Mouse (Mus musculus) cerebellum, postnatal 10 days (tissue): ENCODE data around the gene Ssx2ip.

Source experiments
- DNase-seq, 2 experiments: peaks; one replicate each; pipeline ENCODE4 v3.0.0; 2021; ENCODE audit warnings: mixed read lengths in 2 of 2

Ssx2ip gene

GRCm38 (mm10) chr3:146404311-146405201 lies at the start of gene Ssx2ip:
Ssx2ip (plus strand) TSS chr3:146404642.
- peak; percentile 100 for DNase-seq

DNA sequence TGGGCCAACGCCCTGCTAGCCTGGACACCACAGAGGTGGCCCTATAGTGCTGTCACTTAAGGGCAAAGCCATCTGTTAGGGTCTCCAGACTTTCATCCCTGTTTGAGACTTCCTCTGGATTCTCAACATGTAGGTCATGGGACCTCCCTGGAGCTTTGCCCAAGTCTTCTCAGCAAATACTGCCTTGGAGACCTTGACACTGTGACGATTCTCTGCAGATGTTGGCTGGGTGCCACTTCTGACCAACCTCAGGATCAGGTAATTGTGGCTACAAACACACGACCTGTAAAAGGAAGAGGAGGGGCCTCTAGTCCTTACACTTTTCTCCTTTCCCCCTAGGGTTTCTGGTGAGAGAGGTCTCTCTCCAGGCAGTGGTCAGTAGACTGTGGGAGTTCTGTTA lies 49.3 kb upstream of the Ssx2ip start:
- no peak for DNase-seq

- DNase-seq = no peak
These were observed 39.0 kb upstream of the Ssx2ip start for GRCm38 (mm10) chr3:146365471-146365870.

DNA sequence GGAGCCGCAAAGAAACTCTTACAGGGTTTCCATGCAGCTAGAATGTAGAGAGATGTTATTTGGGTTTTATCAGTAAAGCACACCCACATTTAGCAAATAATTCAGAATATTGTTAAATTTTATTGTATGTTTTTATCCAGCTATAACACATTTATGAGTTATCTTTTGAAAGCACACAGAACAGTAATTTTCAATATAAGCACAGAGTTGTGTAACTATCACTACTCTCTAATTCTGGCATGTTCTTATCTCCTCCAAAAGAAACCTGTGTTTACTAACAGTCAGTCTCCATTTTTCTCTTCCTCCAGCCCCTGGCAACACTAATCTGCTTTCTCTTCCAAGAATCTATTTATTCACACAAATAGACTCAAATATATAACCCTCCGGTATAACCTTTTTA lies 37.4 kb upstream of the Ssx2ip start:
- DNase-seq = no peak

DNA sequence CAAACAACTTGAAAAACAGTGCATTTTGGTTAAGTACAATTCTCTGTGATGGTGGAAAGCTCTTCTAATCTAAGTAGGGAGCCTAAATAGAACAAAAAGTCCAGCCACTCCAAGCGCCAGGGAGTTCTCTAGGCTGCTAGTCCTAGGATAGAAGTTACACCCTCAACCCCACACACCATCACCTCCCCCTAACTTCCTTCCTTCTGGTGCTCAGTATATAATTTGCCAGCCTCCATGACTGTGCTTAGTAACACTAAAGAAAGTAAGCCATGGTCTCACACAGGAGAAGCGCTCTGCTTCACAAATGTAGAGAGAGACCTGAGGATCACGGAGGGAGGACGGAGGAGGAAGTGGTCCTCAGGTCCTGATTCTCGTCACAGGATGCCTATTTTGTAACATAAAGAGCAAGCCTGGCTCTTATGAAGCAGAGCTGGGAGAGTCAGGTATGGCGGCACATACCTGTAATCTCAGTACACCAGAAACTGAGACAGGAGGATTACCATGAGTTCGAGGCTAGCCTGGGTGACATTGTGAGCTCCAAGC lies 33.8 kb upstream of the Ssx2ip start:
- no peak for DNase-seq

DNA sequence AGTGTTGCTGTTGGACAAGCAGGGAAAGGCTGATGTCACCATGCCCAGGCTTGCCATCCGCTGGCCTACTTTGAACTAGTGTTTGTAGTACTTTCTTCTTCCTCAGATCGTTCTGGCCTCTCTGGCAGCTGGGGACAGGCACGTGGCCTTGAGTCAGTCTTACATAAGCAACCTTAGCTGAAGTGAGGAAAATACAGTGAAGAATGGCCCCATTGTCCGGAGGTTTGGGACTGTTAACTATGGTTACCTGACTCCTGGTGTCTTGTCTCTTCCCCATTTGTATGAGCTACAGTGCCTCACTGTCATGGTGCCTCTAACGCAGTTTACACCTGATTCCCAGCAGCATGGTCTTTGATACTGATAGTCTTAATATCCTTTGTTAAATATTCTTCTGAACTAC lies 33.2 kb upstream of the Ssx2ip start:
- DNase-seq = no peak

- DNase-seq = no peak
These were observed 29.8 kb upstream of the Ssx2ip start for GRCm38 (mm10) chr3:146374596-146375175.

DNA sequence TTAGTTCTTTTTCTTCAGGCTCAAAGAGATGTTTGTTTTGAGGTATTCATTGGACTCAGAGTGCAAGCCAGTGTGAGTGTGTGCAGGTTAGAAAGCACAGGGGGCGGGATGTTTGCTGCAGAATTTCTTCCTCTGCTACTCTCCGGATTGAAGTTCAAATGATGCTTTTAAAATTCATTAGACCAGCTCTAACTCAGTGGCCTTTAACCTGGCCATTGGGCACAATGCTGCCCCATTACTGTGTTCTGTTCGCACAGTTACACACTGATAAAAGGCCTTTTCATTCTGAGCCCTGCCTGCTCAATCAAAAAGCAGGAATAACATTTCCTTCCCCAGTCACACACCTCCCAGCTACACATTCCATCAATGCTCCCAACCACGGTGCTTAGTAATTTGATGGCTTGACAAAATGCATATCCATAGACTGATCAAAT lies 29.2 kb upstream of the Ssx2ip start:
- DNase-seq = no peak

DNA sequence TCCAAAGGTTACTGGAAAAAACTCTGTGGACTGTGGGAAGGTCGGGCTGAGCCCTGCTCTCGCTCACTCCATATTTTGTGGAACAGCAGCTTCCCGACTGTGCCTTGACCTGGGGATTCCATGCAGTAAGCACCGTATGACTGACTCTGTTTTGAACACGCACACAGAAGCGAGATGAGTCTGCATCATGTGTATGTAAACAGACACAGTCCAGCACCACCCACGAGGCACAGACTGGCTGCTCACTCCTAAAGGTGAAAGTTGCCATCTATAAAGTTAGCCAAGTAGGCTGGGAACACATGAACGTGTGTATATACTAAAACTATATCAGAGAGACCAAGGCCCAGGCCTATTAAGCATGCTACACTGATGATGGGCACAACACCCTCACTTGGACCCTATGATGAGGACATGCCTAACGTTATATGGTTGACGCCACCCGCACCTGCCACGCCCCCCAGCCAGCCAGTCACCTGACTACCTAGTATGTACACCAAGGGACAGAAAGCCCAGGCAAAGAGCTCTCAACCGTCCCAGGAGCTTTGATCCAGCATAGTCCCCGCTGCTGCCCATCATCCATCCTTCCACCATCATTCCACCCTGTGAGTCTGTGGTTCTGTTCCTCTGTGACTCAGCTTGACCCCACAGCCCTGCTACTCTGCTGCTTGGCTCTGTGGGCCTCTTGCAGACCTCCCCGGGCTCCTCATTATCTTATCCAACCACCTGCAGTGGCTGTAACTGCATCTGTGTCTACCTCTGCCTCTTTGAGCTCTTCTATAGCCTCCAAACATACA lies 27.9 kb upstream of the Ssx2ip start:
- DNase-seq = no peak

- DNase-seq = no peak
These were observed 27.2 kb upstream of the Ssx2ip start for GRCm38 (mm10) chr3:146377216-146377615.

DNA sequence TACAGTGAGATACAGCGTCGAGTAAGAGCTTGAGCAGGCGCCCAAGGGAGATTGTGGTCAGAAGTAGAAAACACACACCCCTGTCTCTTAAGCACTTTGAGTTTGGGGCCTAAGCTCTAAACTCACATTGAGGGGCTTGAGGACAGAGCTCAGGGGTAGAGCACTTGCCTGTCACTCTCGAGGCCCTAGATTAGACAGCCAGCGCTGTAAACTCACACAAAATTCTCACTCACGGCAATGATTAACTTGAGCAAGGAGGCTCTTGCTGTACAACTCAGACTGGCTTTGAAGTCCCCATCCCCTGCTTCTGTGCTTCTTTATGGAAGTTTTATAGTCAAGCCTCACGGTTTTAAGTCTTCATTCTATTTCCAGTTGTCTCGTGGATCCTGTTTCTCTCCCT lies 25.7 kb upstream of the Ssx2ip start:
- no peak for DNase-seq

DNA sequence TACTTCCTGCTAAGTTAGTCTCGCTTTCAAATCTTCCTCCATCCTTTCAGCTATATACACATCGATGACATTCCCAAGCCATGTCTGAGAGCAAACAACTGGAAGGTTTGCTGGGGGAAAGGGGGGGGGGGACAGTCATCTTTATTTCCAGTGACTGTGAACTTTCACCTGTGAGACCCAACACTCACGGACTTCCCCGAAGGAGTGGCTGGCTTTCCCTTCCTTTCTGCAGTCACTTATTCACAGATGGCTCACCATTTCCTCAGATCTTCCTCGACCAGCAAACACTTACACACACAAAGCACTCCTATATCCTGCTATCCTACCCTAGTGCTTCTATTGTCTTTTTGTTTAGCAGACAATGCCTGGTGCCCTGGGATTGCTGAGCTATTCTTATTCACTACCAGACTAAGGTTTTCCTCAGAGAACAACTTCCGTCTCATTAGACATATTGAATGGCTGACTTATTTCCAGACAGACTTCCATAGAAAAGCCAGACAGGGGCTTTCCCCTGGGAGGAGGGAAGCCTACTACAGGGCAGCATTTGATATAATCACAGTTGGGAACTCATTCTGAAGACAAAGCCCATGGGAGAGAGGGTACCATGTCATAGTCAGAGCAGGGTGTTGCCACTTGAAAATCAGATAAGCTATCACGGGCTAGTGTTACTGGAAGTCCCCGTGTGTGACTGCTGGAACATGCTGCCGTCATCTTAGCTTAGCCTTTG lies 24.5 kb upstream of the Ssx2ip start:
- no peak for DNase-seq

GRCm38 (mm10) chr3:146380874-146381273 lies 23.6 kb upstream of the Ssx2ip start:
- no peak for DNase-seq

- DNase-seq = no peak
These were observed 23.0 kb upstream of the Ssx2ip start for GRCm38 (mm10) chr3:146381471-146381870.

DNA sequence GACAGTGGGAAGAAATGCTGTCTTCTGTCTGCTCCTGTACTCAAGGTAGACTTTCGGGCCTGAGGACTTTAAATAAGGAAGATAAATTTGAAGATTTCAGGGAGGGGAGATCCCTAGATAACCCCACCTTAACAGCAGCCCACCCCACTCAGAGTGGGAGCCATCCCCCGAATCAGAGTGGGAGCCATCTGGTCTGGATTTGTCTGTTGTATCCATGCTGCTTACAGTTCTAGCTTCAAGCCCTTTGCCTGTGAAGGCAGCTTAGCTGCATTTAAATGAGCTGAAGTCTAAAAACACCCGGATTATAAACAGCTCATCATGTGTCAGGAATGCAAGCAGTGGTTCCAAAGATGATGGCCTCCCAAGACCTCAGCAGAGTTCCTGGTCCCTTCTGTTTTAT lies 17.6 kb upstream of the Ssx2ip start:
- no peak for DNase-seq

DNA sequence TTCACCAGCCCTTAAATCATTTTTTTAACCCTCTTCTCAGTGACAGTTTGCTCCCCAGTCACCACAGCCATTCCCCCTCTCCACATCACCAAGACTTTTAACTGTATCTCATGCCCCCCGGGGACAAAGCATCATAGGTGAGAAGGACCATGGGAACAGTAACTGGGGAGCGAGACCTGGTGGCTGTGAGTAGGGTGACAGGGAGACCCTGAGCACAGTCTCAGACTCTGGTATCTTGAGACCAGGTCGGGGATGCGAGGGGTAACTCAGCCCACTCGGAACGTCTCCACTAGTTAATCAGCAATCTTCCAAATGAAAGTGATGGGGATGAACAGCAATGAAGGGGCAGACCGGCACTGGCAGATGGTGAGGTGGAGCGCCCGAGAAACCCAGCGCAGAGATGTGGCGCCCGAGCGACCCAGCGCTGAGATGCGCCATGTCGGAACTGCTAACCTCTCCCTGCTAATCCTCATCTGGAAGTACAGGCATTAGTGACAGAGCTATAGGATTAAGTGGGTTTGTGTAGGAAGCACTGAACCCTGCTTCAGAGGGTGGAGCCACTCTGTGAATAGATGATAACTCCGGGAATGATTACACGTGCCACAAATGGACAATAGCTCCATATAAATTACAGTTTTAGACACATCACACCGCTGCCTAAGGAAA lies 11.7 kb upstream of the Ssx2ip start:
- DNase-seq = no peak

DNA sequence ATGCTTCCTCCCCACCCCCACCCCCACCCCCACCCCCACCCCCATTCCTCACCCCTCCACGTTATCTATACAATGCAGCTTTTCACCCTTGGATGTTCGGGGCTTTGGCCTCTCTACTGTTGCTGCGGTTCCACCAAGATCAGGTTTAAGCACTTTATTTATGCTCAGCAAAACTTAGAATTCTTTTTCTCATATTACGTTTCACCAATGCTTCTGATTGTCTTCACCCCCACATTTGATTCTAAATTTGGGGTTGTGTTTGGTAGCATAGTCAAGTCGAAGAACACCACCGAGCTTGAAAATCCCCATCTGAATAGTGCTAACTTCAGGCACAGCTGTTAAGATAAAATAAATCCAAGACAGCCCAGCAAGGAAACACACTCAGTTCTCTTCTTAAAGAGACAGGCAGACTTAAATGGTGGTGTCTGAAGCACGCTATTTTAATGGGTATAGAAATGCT lies 10.8 kb upstream of the Ssx2ip start:
- no peak for DNase-seq

GRCm38 (mm10) chr3:146396256-146396655 lies 8.2 kb upstream of the Ssx2ip start:
- no peak for DNase-seq

GRCm38 (mm10) chr3:146396934-146397333 lies 7.5 kb upstream of the Ssx2ip start:
- no peak for DNase-seq

- DNase-seq = no peak
These were observed 6.6 kb upstream of the Ssx2ip start for GRCm38 (mm10) chr3:146397847-146398246.

GRCm38 (mm10) chr3:146399203-146399602 lies 5.2 kb upstream of the Ssx2ip start:
- DNase-seq = no peak

DNA sequence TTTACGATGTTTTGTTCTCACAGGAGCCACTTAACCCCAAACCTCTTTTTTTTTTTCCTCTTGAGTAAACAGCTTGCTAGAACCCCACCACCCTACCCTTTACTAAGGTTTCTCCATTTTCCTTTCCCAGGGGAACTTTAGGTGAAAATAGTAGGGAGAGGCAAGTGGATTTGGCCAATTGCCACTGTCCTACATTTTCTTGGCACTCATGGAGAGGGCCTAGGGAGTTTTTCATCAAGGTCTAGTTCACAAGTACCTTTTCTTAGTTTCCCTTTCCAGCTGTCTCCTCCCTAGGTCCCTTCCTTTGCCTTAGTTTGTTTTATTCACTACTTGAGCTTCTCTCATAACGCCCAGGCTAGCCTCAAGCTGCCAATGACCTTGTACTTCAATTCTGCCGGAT lies 672 bp upstream of the Ssx2ip start:
- peak; percentile 34 to 41 for DNase-seq
